Mouse (Mus musculus) MEL (cell line): ENCODE measurements at regions not wholly inside any gene's neighbourhood (a gene's known extent, or its start where the extent isn't known, plus 50 kb on each side); places are given as distances from the start of the nearest gene placed in this dataset.

Source experiments
- DNase-seq: peaks from one replicate; pipeline ENCODE4 v3.0.0; 2011; ENCODE audit warnings: low read depth, low spot score
- H3K27ac ChIP-seq: 2 replicates; pipeline ENCODE4 v1.5.1; 2012; ENCODE audit warnings: low read depth, mild to moderate bottlenecking, control low read depth, low read length, moderate library complexity; ENCODE audit not compliant: control insufficient read depth
- H3K27me3 ChIP-seq, 2 experiments: fragments of 150-350 bp in 1 of 2; sonication (generic) in 1 of 2; 2 replicates each; pipeline ENCODE4 v1.6.1; 2012; ENCODE audit warnings: low read length in 2 of 2, mild to moderate bottlenecking in 2 of 2, improper control_type of control experiment in 1 of 2, moderate library complexity in 1 of 2; ENCODE audit not compliant: insufficient read depth in 2 of 2, control insufficient read depth in 1 of 2
- H3K36me3 ChIP-seq, 2 experiments: 2 replicates each; pipeline ENCODE4 v1.6.1; 2012 to 2014; ENCODE audit warnings: low read length in 2 of 2, improper control_type of control experiment in 1 of 2, inconsistent platforms in 1 of 2, mild to moderate bottlenecking in 1 of 2; ENCODE audit not compliant: insufficient read depth in 2 of 2, control insufficient read depth in 1 of 2
- H3K4me1 ChIP-seq, 2 experiments: fragments of 150-350 bp in 1 of 2; sonication (generic) in 1 of 2; 2 replicates each; pipeline ENCODE4 v1.6.1; 2012; ENCODE audit warnings: low read length in 2 of 2, improper control_type of control experiment in 1 of 2, mild to moderate bottlenecking in 1 of 2; ENCODE audit not compliant: insufficient read depth in 2 of 2, control insufficient read depth in 1 of 2
- H3K4me3 ChIP-seq, 2 experiments: fragments of 150-350 bp in 1 of 2; sonication (generic) in 1 of 2; 2 replicates each; pipeline ENCODE4 v1.5.1; 2012; ENCODE audit warnings: low read depth in 2 of 2, low read length in 2 of 2, mild to moderate bottlenecking in 2 of 2, moderate library complexity in 2 of 2, control low read depth in 1 of 2, improper control_type of control experiment in 1 of 2; ENCODE audit not compliant: control insufficient read depth in 1 of 2, insufficient read depth in 1 of 2
- H3K79me2 ChIP-seq: 2 replicates; pipeline ENCODE4 v1.6.1; 2012; ENCODE audit warnings: mild to moderate bottlenecking, low read length, moderate library complexity; ENCODE audit not compliant: control insufficient read depth, poor library complexity, insufficient read depth
- H3K9ac ChIP-seq: 2 replicates; pipeline ENCODE4 v1.6.1; 2012; ENCODE audit warnings: low read depth, mild to moderate bottlenecking, control low read depth, low read length, moderate library complexity; ENCODE audit not compliant: control insufficient read depth, poor library complexity, severe bottlenecking
- H3K9me3 ChIP-seq: fragments of 150-350 bp; sonication (generic); replicated peaks from 2 replicates; pipeline ENCODE4 v1.6.1; 2012; ENCODE audit warnings: mild to moderate bottlenecking, low read length, improper control_type of control experiment, moderate library complexity; ENCODE audit not compliant: insufficient read depth
- CHD1 ChIP-seq: IDR thresholded peaks from 2 replicates; pipeline ENCODE4 v1.6.1; 2012; ENCODE audit warnings: low read depth, mild to moderate bottlenecking, inconsistent platforms, low read length, improper control_type of control experiment
- CHD2 ChIP-seq: IDR thresholded peaks from 2 replicates; pipeline ENCODE4 v1.6.1; 2011; ENCODE audit warnings: low read length, improper control_type of control experiment
- CTCF ChIP-seq, 3 experiments: IDR thresholded peaks in 2 of 3; conservative IDR thresholded peaks in 1 of 3; 2 replicates each; pipeline ENCODE4 v1.5.1; 2011 to 2012; ENCODE audit warnings: low read length in 3 of 3, low read depth in 2 of 3, mild to moderate bottlenecking in 2 of 3, improper control_type of control experiment in 1 of 3, inconsistent platforms in 1 of 3, mixed read lengths in 1 of 3, moderate library complexity in 1 of 3; ENCODE audit not compliant: control insufficient read depth in 1 of 3, insufficient read depth in 1 of 3, poor library complexity in 1 of 3, severe bottlenecking in 1 of 3
- GABPA ChIP-seq: IDR thresholded peaks from 2 replicates; pipeline ENCODE4 v1.6.1; 2012; ENCODE audit warnings: low read depth, mild to moderate bottlenecking, inconsistent platforms, low read length, improper control_type of control experiment, moderate library complexity
- GATA1 ChIP-seq: IDR thresholded peaks from 2 replicates; pipeline ENCODE4 v1.6.1; 2011; ENCODE audit warnings: low read depth, low read length, improper control_type of control experiment
- HCFC1 ChIP-seq: IDR thresholded peaks from 2 replicates; pipeline ENCODE4 v1.6.1; 2012; ENCODE audit warnings: low read depth, mild to moderate bottlenecking, inconsistent platforms, low read length, improper control_type of control experiment, moderate library complexity
- MAX ChIP-seq: IDR thresholded peaks from 2 replicates; pipeline ENCODE4 v1.6.1; 2011; ENCODE audit warnings: low read length, improper control_type of control experiment
- MAZ ChIP-seq: IDR thresholded peaks from 2 replicates; pipeline ENCODE4 v1.6.1; 2012; ENCODE audit warnings: low read depth, mild to moderate bottlenecking, inconsistent platforms, low read length, improper control_type of control experiment
- MEF2A ChIP-seq: IDR thresholded peaks from 2 replicates; pipeline ENCODE4 v1.6.1; 2014; ENCODE audit warnings: low read depth, mild to moderate bottlenecking, inconsistent platforms, low read length, improper control_type of control experiment; ENCODE audit not compliant: poor library complexity, insufficient replicate concordance, severe bottlenecking; ENCODE audit errors: extremely low read depth
- MXI1 ChIP-seq: IDR thresholded peaks from 2 replicates; pipeline ENCODE4 v1.6.1; 2011; ENCODE audit warnings: mild to moderate bottlenecking, low read depth, low read length, improper control_type of control experiment
- MYC ChIP-seq: IDR thresholded peaks from 2 replicates; pipeline ENCODE4 v1.6.1; 2011; ENCODE audit warnings: low read depth, mild to moderate bottlenecking, low read length, improper control_type of control experiment, moderate library complexity
- NELFE ChIP-seq: IDR thresholded peaks from 2 replicates; pipeline ENCODE4 v1.6.1; 2011; ENCODE audit warnings: low read depth, low read length, improper control_type of control experiment
- POLR2A ChIP-seq, 2 experiments: IDR thresholded peaks; 2 replicates each; pipeline ENCODE4 v1.6.1; 2011 to 2012; ENCODE audit warnings: low read length in 2 of 2, mild to moderate bottlenecking in 2 of 2, control low read depth in 1 of 2, improper control_type of control experiment in 1 of 2, low read depth in 1 of 2, moderate library complexity in 1 of 2; ENCODE audit not compliant: control insufficient read depth in 1 of 2, insufficient read depth in 1 of 2, poor library complexity in 1 of 2
- POLR2AphosphoS2 ChIP-seq: IDR thresholded peaks from 2 replicates; pipeline ENCODE4 v1.6.1; 2011; ENCODE audit warnings: low read length, improper control_type of control experiment
- RCOR1 ChIP-seq: IDR thresholded peaks from 2 replicates; pipeline ENCODE4 v1.6.1; 2012; ENCODE audit warnings: low read depth, mild to moderate bottlenecking, inconsistent platforms, low read length, improper control_type of control experiment
- SIN3A ChIP-seq: IDR thresholded peaks from 2 replicates; pipeline ENCODE4 v1.6.1; 2012; ENCODE audit warnings: low read length, improper control_type of control experiment, inconsistent platforms
- SMC3 ChIP-seq: IDR thresholded peaks from 2 replicates; pipeline ENCODE4 v1.6.1; 2011; ENCODE audit warnings: low read depth, low read length, improper control_type of control experiment
- TCF12 ChIP-seq: IDR thresholded peaks from 2 replicates; pipeline ENCODE4 v1.6.1; 2014; ENCODE audit warnings: low read depth, mild to moderate bottlenecking, inconsistent platforms, low read length, improper control_type of control experiment, moderate library complexity
- ZKSCAN1 ChIP-seq: IDR thresholded peaks from 2 replicates; pipeline ENCODE4 v1.6.1; 2012; ENCODE audit warnings: low read depth, mild to moderate bottlenecking, inconsistent platforms, low read length, improper control_type of control experiment, moderate library complexity
- ZMIZ1 ChIP-seq: IDR thresholded peaks from 2 replicates; pipeline ENCODE4 v1.6.1; 2012; ENCODE audit warnings: low read depth, mild to moderate bottlenecking, inconsistent platforms, low read length, improper control_type of control experiment, moderate library complexity

DNA sequence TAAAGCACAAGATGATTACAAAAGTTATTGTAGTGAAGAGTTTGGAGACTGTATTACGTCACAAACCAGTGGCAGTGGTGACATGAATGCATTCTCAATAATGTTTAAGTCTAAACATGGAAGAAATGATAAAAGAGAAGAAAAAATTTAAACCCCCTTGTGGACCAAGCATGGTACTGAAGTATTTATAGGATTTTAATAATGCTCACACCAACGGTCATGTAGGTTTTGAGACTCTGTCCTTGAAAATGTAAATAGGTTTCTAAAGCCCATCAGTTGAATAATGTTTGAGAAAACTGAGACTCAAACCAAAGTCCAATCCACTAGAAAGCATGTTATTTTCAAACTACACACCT is 343.1 kb upstream of the Olfr161 start:
- H3K9ac ChIP-seq: no peak overlapping the region
- H3K4me1 ChIP-seq: no peaks in the 10 kb centered on the region
- H3K27me3 ChIP-seq: no peaks in the 10 kb centered on the region
- no peaks in the 10 kb centered on the region for H3K9me3 ChIP-seq
- peak; percentile 55 for DNase-seq
- H3K4me3 ChIP-seq: no peak overlapping the region
- H3K79me2 ChIP-seq: no peaks in the 10 kb centered on the region
- TF ChIP-seq POLR2AphosphoS2 (no peak), CTCF (IDR thresholded peaks at IDR 0.05 in 2 of 3, conservative IDR thresholded peaks at IDR 0.05 in 1 of 3; ENCODE audit: control insufficient read depth in 1 of 3, insufficient read depth in 1 of 3, low read depth in 2 of 3, low read length in 3 of 3, poor library complexity in 1 of 3, severe bottlenecking in 1 of 3) (peak in 1 of 3 experiments; percentile 9; a peak in 1 of 6 replicates), SMC3 (peak; percentile 28), NELFE (no peak), MAX (no peak)
- no peak overlapping the region for H3K27ac ChIP-seq
- no peaks in the 10 kb centered on the region for H3K36me3 ChIP-seq

- H3K79me2 ChIP-seq: no peaks in the 10 kb centered on the region
- no peak for DNase-seq
Measured at GRCm38 (mm10) chr16:3253885-3254284, 337.0 kb upstream of the Olfr161 start.

GRCm38 (mm10) chr16:3256051-3256450 is 334.8 kb upstream of the Olfr161 start:
- TF ChIP-seq MYC: no peak
- no peak for TF ChIP-seq ZMIZ1
- TF ChIP-seq MAX: no peak
- no peak for TF ChIP-seq MXI1
- no peak for TF ChIP-seq CHD1
- TF ChIP-seq HCFC1: no peak
- TF ChIP-seq TCF12: no peak
- TF ChIP-seq ZKSCAN1: no peak
- no peak for TF ChIP-seq RCOR1
- TF ChIP-seq GATA1: no peak
- Histone ChIP-seq H3K79me2 (no peaks in the 10 kb centered on the region), H3K27ac (no peak overlapping the region), H3K36me3 (no peaks in the 10 kb centered on the region), H3K4me3 (no peak overlapping the region), H3K9me3 (no peaks in the 10 kb centered on the region), H3K27me3 (no peaks in the 10 kb centered on the region), H3K9ac (no peak overlapping the region), H3K4me1 (no peaks in the 10 kb centered on the region)
- DNase-seq: no peak

More at GRCm38 (mm10) chr16:3253885-3254284, 337.0 kb upstream of the Olfr161 start:
- Histone ChIP-seq H3K4me1 (no peaks in the 10 kb centered on the region), H3K36me3 (no peaks in the 10 kb centered on the region), H3K27ac (no peak overlapping the region), H3K9ac (no peak overlapping the region), H3K4me3 (no peak overlapping the region), H3K27me3 (no peaks in the 10 kb centered on the region), H3K9me3 (no peaks in the 10 kb centered on the region)
- TF ChIP-seq TCF12 (no peak), CHD1 (no peak), GABPA (no peak), POLR2A (IDR thresholded peaks at IDR 0.05; ENCODE audit: control insufficient read depth in 1 of 2, insufficient read depth in 1 of 2, low read depth in 1 of 2, low read length in 2 of 2, poor library complexity in 1 of 2) (no peak), CHD2 (no peak), MYC (no peak), SIN3A (no peak), MAZ (no peak), MEF2A (no peak), MAX (no peak), GATA1 (no peak), ZMIZ1 (no peak)
